Mouse (Mus musculus) liver, embryonic 14.5 days (tissue): ENCODE results near the gene Ctcf.

Experiments
- CTCF ChIP-seq: IDR thresholded peaks from 2 replicates; pipeline ENCODE4 v1.5.1; 2016; ENCODE audit warnings: antibody characterized with exemption, low read depth, control low read depth
- EP300 ChIP-seq: IDR thresholded peaks from 2 replicates; pipeline ENCODE4 v1.6.1; 2016; ENCODE audit warnings: antibody characterized with exemption, low read depth

GRCm38 (mm10) chr8:105727397-105728124, 91.2 kb downstream of the Ctcf start:
- no peak for TF ChIP-seq EP300
- TF ChIP-seq CTCF, result no peak
